Mouse (Mus musculus): ENCODE data around the gene Nab2. TPM values are rescaled to one million over a fixed set of nuclear protein-coding genes. Genes with fewer than 3 reads are reported as not detected.
A peak's percentile ranks its signal among the peaks of the same experiment; 100 is the strongest.

Nab2 gene
- polyA plus RNA-seq, 1 experiment, result 40.3 TPM

DNA sequence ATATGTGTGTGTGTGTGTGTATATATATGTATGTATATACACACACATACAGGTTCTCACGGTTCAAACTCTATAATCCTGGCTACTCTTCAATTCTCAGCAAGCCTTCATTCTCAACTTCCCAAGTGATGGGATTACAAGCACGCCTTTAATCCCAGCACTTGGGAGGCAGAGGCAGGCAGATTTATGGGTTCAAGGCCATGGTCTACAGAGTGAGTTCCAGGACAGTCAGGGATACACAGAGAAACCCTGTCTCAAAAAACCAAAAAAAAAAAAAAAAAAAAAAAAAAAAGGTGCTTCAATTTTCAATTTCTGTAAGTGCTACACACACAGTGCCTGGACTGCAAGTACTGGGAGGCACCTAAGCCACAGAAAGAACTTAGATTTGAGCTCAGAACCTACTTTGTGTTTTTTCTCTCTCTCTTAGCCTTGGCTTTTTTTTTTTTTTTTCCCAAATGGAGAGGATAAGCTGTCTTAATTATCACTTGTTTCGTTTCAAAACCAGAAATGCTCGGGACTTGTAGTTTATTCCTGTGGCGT lies 7.6 kb upstream of the Nab2 start:
- H3K4me3 ChIP-seq (ENCODE audit: insufficient read depth, low read length), result peak overlapping the region; percentile 20; the same call in 1 of the 2 replicates
- no peak for TF ChIP-seq POLR2A (IDR thresholded peaks at IDR 0.05; ENCODE audit: extremely low read depth, insufficient read depth, low read length)
- TF ChIP-seq CTCF (IDR thresholded peaks at IDR 0.05; ENCODE audit: extremely low read depth, insufficient read depth, low read length), result no peak
- no peak overlapping the region for H3K27ac ChIP-seq (ENCODE audit: insufficient read depth, low read length)
- H3K4me1 ChIP-seq (ENCODE audit: control insufficient read depth, insufficient read depth, low read length), result no peaks in the 10 kb centered on the region

- Histone ChIP-seq H3K4me1 (ENCODE audit: control insufficient read depth, insufficient read depth, low read length) (no peaks in the 10 kb centered on the region), H3K27ac (ENCODE audit: insufficient read depth, low read length) (no peak overlapping the region), H3K4me3 (ENCODE audit: insufficient read depth, low read length) (no peak overlapping the region)
- TF ChIP-seq POLR2A (IDR thresholded peaks at IDR 0.05; ENCODE audit: extremely low read depth, insufficient read depth, low read length) (no peak), CTCF (IDR thresholded peaks at IDR 0.05; ENCODE audit: extremely low read depth, insufficient read depth, low read length) (peak; percentile 100)
These were observed 6.6 kb upstream of the Nab2 start for GRCm38 (mm10) chr10:127674794-127675522.

DNA sequence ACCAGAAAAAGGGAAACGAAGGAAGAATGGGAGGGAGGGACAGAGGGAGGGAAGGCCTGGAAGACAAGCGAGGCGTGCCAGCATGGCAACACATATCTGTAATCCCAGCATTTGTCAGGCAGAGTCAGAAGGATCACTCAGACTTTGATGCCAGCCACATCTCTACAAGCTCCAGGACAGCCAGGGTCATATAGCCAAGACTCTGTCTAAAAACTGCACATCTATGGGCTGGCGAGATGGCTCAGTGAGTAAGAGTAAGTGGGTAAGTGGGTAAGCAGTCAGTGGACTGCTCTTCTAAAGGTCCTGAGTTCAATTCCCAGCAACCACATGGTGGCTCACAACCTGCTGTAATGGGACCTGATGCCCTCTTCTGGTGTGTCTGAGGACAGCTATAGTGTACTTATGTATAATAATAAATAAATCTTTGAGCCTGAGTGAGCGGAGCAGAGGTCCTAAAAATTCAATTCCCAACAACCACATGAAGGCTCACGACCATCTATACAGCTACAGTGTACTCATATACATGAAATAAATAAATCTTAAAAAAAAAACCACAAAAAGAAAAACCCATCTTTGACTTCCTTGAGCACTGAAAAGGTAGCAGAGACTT lies 5.8 kb upstream of the Nab2 start:
- TF ChIP-seq POLR2A (IDR thresholded peaks at IDR 0.05; ENCODE audit: extremely low read depth, insufficient read depth, low read length), result no peak
- no peak for TF ChIP-seq CTCF (IDR thresholded peaks at IDR 0.05; ENCODE audit: extremely low read depth, insufficient read depth, low read length)
- H3K27ac ChIP-seq (ENCODE audit: insufficient read depth, low read length), result no peak overlapping the region
- H3K4me1 ChIP-seq (ENCODE audit: control insufficient read depth, insufficient read depth, low read length), result no peaks in the 10 kb centered on the region
- no peak overlapping the region for H3K4me3 ChIP-seq (ENCODE audit: insufficient read depth, low read length)

DNA sequence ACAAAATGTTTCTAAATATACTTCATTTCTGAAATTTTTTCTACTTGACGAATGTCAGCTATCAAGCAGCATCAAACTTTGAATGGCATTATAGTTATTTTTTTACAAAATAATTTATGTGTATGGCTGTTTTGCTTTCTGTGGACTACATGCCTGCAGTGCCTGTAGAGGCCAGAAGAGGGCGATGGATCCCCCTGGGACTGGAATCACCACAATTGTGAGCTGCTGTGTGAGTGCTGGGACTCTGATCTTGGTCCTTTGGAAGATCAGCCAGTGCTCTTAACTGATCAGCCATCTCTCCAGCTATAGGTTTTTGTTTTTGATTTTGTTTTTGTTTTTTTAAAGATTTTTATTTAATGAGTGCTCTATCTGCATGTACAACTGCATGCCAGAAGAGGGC lies 2.9 kb upstream of the Nab2 start:
- H3K4me3 ChIP-seq (ENCODE audit: insufficient read depth, low read length), result no peak overlapping the region
- TF ChIP-seq CTCF (IDR thresholded peaks at IDR 0.05; ENCODE audit: extremely low read depth, insufficient read depth, low read length) (0 out of 2 replicates have a peak, but pooled peaks have one; percentile 19), POLR2A (IDR thresholded peaks at IDR 0.05; ENCODE audit: extremely low read depth, insufficient read depth, low read length) (no peak)

GRCm38 (mm10) chr10:127670185-127670584 lies 1.8 kb upstream of the Nab2 start:
- H3K4me3 ChIP-seq (ENCODE audit: insufficient read depth, low read length), result no peak overlapping the region
- TF ChIP-seq POLR2A (IDR thresholded peaks at IDR 0.05; ENCODE audit: extremely low read depth, insufficient read depth, low read length) (no peak), CTCF (IDR thresholded peaks at IDR 0.05; ENCODE audit: extremely low read depth, insufficient read depth, low read length) (no peak)
- H3K4me1 ChIP-seq (ENCODE audit: control insufficient read depth, insufficient read depth, low read length), result 0 out of 2 replicates have a peak, but pooled peaks cover 2% of the 10 kb centered on the region
- H3K27ac ChIP-seq (ENCODE audit: insufficient read depth, low read length), result no peak overlapping the region

More for the DNA sequence above, 2.9 kb upstream of the Nab2 start:
- 0 out of 2 replicates have a peak, but pooled peaks cover 2% of the 10 kb centered on the region for H3K4me1 ChIP-seq (ENCODE audit: control insufficient read depth, insufficient read depth, low read length)
- no peak overlapping the region for H3K27ac ChIP-seq (ENCODE audit: insufficient read depth, low read length)

DNA sequence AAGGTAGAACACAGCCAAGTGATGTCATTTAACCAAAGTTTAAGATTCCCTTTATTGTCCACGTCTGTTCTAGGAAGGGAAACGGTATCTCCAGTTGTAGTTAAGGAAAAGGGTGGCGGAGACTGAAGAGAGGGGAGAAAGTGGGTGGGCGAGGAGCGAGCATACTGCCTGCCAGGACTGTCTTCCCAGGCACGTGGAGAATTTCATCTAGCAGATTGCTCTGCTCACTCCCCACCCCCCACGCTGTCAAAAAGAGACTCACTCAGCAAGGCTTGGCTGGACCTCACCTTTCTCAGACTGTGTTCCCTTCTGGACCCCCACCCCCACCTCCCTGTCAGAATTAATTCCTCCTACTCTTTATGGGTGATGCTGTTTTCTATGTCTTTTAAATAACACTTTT lies 802 bp upstream of the Nab2 start:
- H3K27ac ChIP-seq (ENCODE audit: insufficient read depth, low read length), result peak overlapping the region; percentile 73; the same call in 1 of the 2 replicates

GRCm38 (mm10) chr10:127667269-127668092 lies 887 bp downstream of the Nab2 start:
- Histone ChIP-seq H3K27ac (ENCODE audit: insufficient read depth, low read length) (peak overlapping the region; percentile 97), H3K4me3 (ENCODE audit: insufficient read depth, low read length) (peak overlapping the region; percentile 98), H3K4me1 (ENCODE audit: control insufficient read depth, insufficient read depth, low read length) (0 out of 2 replicates have a peak, but pooled peaks cover 2% of the 10 kb centered on the region)
- TF ChIP-seq POLR2A (IDR thresholded peaks at IDR 0.05; ENCODE audit: extremely low read depth, insufficient read depth, low read length), result 0 out of 2 replicates have a peak, but pooled peaks have one; percentile 10
- no peak for TF ChIP-seq CTCF (IDR thresholded peaks at IDR 0.05; ENCODE audit: extremely low read depth, insufficient read depth, low read length)

More for the DNA sequence above, 802 bp upstream of the Nab2 start:
- Histone ChIP-seq H3K4me1 (ENCODE audit: control insufficient read depth, insufficient read depth, low read length) (0 out of 2 replicates have a peak, but pooled peaks cover 2% of the 10 kb centered on the region), H3K4me3 (ENCODE audit: insufficient read depth, low read length) (no peak overlapping the region)
- TF ChIP-seq CTCF (IDR thresholded peaks at IDR 0.05; ENCODE audit: extremely low read depth, insufficient read depth, low read length), result no peak

GRCm38 (mm10) chr10:127666501-127667268 lies 1.7 kb downstream of the Nab2 start, which contains the start of gene Nemp1:
Gene Nemp1, plus strand, starts transcription at chr10:127666901.
- peaks cover 4% of the 10 kb centered on the region; the same call in 1 of the 2 replicates for H3K4me1 ChIP-seq (ENCODE audit: control insufficient read depth, insufficient read depth, low read length)
- peak within 1 kb of the TSS; percentile 99 for H3K27ac ChIP-seq (ENCODE audit: insufficient read depth, low read length)

More at GRCm38 (mm10) chr10:127666501-127667268, 1.7 kb downstream of the Nab2 start, which contains the start of gene Nemp1:
- TF ChIP-seq POLR2A (IDR thresholded peaks at IDR 0.05; ENCODE audit: extremely low read depth, insufficient read depth, low read length), result 0 out of 2 replicates have a peak, but pooled peaks have one; percentile 29
- TF ChIP-seq CTCF (IDR thresholded peaks at IDR 0.05; ENCODE audit: extremely low read depth, insufficient read depth, low read length), result no peak
- H3K4me3 ChIP-seq (ENCODE audit: insufficient read depth, low read length), result peak within 1 kb of the TSS; percentile 98

Measured in cortical plate, adult 2 months (tissue).